ENCODE assay signal across 9 mouse cellular contexts in genomic region chr14:47396165-47396652, GRCm38 (mm10). TPM values are rescaled to one million over a fixed set of nuclear protein-coding genes. Genes with fewer than 3 reads are reported as not detected.
A peak's percentile ranks its signal among the peaks of the same experiment; 100 is the strongest.
DNase-seq lines count a peak whose midpoint lies in the region; TF ChIP-seq lines count a peak whose summit lies in the region.
"Had no signal": no experiment of that assay in that cellular context is flagged by ENCODE, and none has a peak within 500 bp of the region (broad histone marks: within the 10 kb centered on the region; RNA-seq: fewer than 3 reads in every experiment).

No protein-coding gene starts in this region.

- H3K27me3 ChIP-seq in heart, adult 2 months (ENCODE audit: control insufficient read depth, insufficient read depth, low read length), result no peaks in the 10 kb centered on the region
- H3K27me3 ChIP-seq: liver, embryonic 15.5 days had no signal

- intact Hi-C loops in heart, adult 2 months (cut with DNase I), result loop anchor here (1.0 to 5.0 kb wide), 4 partner anchors 58 to 119 kb away; partner anchors contain the start of gene Mapk1ip1l

- H3K79me2 ChIP-seq in heart, adult 2 months (replicated peaks; ENCODE audit: control insufficient read depth, insufficient read depth, low read length), result no peaks in the 10 kb centered on the region

- TF ChIP-seq POLR2A in heart, adult 2 months (IDR thresholded peaks at IDR 0.05; ENCODE audit: insufficient read depth, low read depth, low read length), result no peak
- no peak for TF ChIP-seq POLR2A in bone marrow macrophage, adult 2 months (IDR thresholded peaks at IDR 0.05; ENCODE audit: borderline replicate concordance, low read depth, low read length)

- TF ChIP-seq EP300 in heart, adult 2 months (IDR thresholded peaks at IDR 0.05; ENCODE audit: insufficient read depth, low read depth, low read length), result no peak

- 51% methylated on average over 5 of the region's 5 CpGs for WGBS in heart, adult 2 months

- no peak overlapping the region for H3K4me3 ChIP-seq in heart, adult 2 months
- no peak overlapping the region for H3K4me3 ChIP-seq in bone marrow macrophage, adult 2 months (ENCODE audit: insufficient read depth, low read length)
- H3K4me3 ChIP-seq: liver, embryonic 15.5 days had no signal

- H3K4me1 ChIP-seq in heart, adult 2 months (ENCODE audit: control insufficient read depth, insufficient read depth, low read length), result peaks cover 1% of the 10 kb centered on the region; the same call in 1 of the 2 replicates
- peaks cover 9% of the 10 kb centered on the region for H3K4me1 ChIP-seq in bone marrow macrophage, adult 2 months (ENCODE audit: control insufficient read depth, insufficient read depth, low read length)
- H3K4me1 ChIP-seq: liver, embryonic 15.5 days had no signal

- peak in 1 of 2 experiments; percentile 34 for DNase-seq in heart, adult 2 months
- DNase-seq in heart, postnatal 4 days, result no peak
- peak; percentile 82 for DNase-seq in CD4-positive helper T cell, adult 2 months (ENCODE audit: low read depth, low spot score)
- peak; percentile 56 for DNase-seq in forelimb bud, embryonic 11.5 days (ENCODE audit: low read depth, low spot score)
- peak; percentile 34 for DNase-seq in kidney, postnatal 14 days
- DNase-seq in natural killer cell, adult 2 months (ENCODE audit: low spot score in 2 of 2), result peak; percentile 42 to 47
- no peak for DNase-seq in testis, postnatal 14 days (ENCODE audit: low spot score)

- no peak overlapping the region for H3K27ac ChIP-seq in heart, adult 2 months
- no peak overlapping the region for H3K27ac ChIP-seq in bone marrow macrophage, adult 2 months (ENCODE audit: insufficient read depth, low read depth, low read length)
- H3K27ac ChIP-seq: liver, embryonic 15.5 days had no signal

- peak; percentile 83 for TF ChIP-seq CTCF in heart, adult 2 months (IDR thresholded peaks at IDR 0.05)
- peak; percentile 100 for TF ChIP-seq CTCF in bone marrow macrophage, adult 2 months (IDR thresholded peaks at IDR 0.05; ENCODE audit: low read depth, low read length)

- no peak overlapping the region for H3K9ac ChIP-seq in heart, adult 2 months (ENCODE audit: low read depth, low read length)
- H3K9ac ChIP-seq: liver, embryonic 15.5 days had no signal

- no peaks in the 10 kb centered on the region for H3K36me3 ChIP-seq in heart, adult 2 months (ENCODE audit: control insufficient read depth, insufficient read depth, low read length)

RNA-seq across cellular contexts. Expression of gene Dlgap5, which starts 22.0 kb away (rescaled TPM):
- total RNA-seq in heart, adult 2 months (2021), result under 1 TPM; 0.21 to 0.89 TPM
- 0.06 and 0.32 TPM in 2 replicates for polyA plus RNA-seq in heart, adult 2 months (2012; rRNA removed)
- total RNA-seq in heart, postnatal 4 days (2021), result 10 to 100 TPM; 26.5 to 35.0 TPM
- 17.0 and 22.7 TPM in 2 replicates for polyA plus RNA-seq in bone marrow macrophage, adult 2 months (2012; ENCODE audit: insufficient read depth, insufficient read length, missing spikeins)

RNA-seq across cellular contexts. Expression of gene Lgals3, which starts 28.7 kb away (rescaled TPM):
- total RNA-seq in heart, adult 2 months (2021), result 1 to 10 TPM; 3.2 to 5.8 TPM
- polyA plus RNA-seq in heart, adult 2 months (2012; rRNA removed), result 12.6 and 19.0 TPM in 2 replicates
- 1 to 10 TPM; 2.6 to 3.5 TPM for total RNA-seq in heart, postnatal 4 days (2021)
- polyA plus RNA-seq in bone marrow macrophage, adult 2 months (2012; ENCODE audit: insufficient read depth, insufficient read length, missing spikeins), result 4,409 and 4,976 TPM in 2 replicates

RNA-seq across cellular contexts. Expression of gene Fbxo34, which starts 54.0 kb away (rescaled TPM):
- 10 to 100 TPM; 10.3 to 11.3 TPM for total RNA-seq in heart, adult 2 months (2021)
- polyA plus RNA-seq in heart, adult 2 months (2012; rRNA removed), result 7.4 and 8.8 TPM in 2 replicates
- 10 to 100 TPM; 20.4 to 22.3 TPM for total RNA-seq in heart, postnatal 4 days (2021)
- 15.3 and 17.6 TPM in 2 replicates for polyA plus RNA-seq in bone marrow macrophage, adult 2 months (2012; ENCODE audit: insufficient read depth, insufficient read length, missing spikeins)

Comparison
In these comparisons a context has a peak if more than half of its experiments do, and no peak if none do; other contexts are left out.
1. RNA of gene Dlgap5, which starts 22.0 kb away (total RNA-seq): 26.5 to 35.0 TPM in heart, postnatal 4 days; 0.21 to 0.89 TPM in heart, adult 2 months; every median in the first group is over 10 times any median in the second.
2. DNase-seq: peak in CD4-positive helper T cell, adult 2 months (single experiment), forelimb bud, embryonic 11.5 days (single experiment), kidney, postnatal 14 days (single experiment) and natural killer cell, adult 2 months (2 of 2); none in heart, postnatal 4 days (single experiment) and testis, postnatal 14 days (single experiment).